Mouse (Mus musculus): Measurements from ENCODE around the gene Map7d1. TPM values are rescaled to one million over a fixed set of nuclear protein-coding genes. Genes with fewer than 3 reads are reported as not detected.

Gene Map7d1
- total RNA-seq, 2 experiments from 2014 or later: 177 to 199 TPM

DNA sequence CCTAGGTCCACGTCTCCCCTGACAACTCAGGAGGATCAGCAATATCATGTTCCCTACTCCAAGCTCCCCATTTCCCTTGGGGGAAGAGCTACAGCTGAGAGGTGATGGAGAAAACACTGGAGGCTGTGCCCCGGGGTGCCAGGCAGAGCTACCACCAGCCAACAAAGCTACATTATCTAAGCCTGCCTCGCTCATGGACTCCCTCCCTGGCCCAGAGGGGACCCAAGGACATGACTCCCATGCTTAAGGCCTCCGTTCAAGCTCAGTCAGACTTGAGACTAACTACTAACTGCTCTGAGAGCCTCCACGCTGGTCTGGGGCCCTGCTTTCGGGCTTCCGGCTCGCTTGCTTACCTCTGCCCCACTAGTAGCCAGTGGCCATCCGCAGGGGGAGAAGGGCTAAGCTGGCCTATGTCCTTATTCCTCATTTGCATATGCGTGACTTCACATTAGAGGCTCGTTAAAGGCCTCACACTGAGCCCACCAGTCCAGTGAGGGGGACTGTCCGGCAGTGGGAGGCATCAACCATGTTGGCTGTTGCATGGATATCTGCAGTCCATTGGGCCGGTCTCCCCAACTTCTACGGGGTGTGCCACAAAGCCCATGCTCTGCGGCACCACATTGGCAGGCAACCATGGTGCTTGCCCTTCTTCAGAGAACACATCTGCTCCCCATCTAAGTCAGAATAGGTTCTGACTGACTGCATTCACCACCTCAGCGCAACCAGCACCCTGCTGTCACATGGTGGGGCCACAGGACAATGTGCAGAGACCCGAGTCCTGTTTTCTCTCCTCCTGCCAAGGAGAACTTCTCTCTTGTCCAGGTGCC lies 3.5 kb downstream of the Map7d1 start:
- no peak for TF ChIP-seq CTCF (IDR thresholded peaks at IDR 0.05)
- H3K4me3 ChIP-seq: peak overlapping the region; percentile 99
- intact Hi-C loops (cut with DNase I): no loop called here
- no peak for DNase-seq
- H3K27ac ChIP-seq: peak overlapping the region; percentile 96

- DNase-seq: peak; percentile 71
- intact Hi-C loops (cut with DNase I): no loop called here
- Histone ChIP-seq H3K4me3 (peak overlapping the region; percentile 99), H3K27ac (peak overlapping the region; percentile 96)
- no peak for TF ChIP-seq CTCF (IDR thresholded peaks at IDR 0.05)
Measured at GRCm38 (mm10) chr4:126251655-126252254, 4.4 kb downstream of the Map7d1 start.

DNA sequence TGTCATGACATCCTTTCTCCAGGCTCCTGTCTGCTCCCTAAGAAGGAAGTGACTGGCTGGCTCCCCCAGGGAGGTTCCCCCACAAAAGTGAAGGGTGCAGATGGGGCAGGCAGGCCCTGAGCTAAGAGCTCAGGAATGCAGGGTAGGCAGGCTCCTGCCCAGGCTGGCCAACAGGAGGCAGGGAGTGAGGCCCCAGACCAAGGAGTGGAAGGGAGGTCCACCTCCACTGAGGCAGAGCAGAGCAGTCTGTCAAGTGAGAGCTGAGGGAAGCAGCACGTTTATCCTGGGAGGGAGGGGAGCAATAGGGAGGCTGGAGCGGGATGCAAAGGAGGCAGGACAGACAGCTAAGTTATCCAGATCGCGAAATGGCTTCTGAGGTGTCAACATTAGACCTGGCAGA lies 5.5 kb downstream of the Map7d1 start:
- no peak for TF ChIP-seq CTCF (IDR thresholded peaks at IDR 0.05)
- intact Hi-C loops (cut with DNase I): no loop called here
- no peak for DNase-seq
- peak overlapping the region; percentile 96 for H3K27ac ChIP-seq
- peak overlapping the region; percentile 35; the same call in 1 of the 2 replicates for H3K4me3 ChIP-seq

- Histone ChIP-seq H3K4me3 (peak overlapping the region; percentile 19), H3K27ac (peak overlapping the region; percentile 67)
- DNase-seq: no peak
- TF ChIP-seq CTCF (IDR thresholded peaks at IDR 0.05): no peak
- intact Hi-C loops (cut with DNase I): no loop called here
Measured at GRCm38 (mm10) chr4:126248261-126248868, 7.8 kb downstream of the Map7d1 start.

DNA sequence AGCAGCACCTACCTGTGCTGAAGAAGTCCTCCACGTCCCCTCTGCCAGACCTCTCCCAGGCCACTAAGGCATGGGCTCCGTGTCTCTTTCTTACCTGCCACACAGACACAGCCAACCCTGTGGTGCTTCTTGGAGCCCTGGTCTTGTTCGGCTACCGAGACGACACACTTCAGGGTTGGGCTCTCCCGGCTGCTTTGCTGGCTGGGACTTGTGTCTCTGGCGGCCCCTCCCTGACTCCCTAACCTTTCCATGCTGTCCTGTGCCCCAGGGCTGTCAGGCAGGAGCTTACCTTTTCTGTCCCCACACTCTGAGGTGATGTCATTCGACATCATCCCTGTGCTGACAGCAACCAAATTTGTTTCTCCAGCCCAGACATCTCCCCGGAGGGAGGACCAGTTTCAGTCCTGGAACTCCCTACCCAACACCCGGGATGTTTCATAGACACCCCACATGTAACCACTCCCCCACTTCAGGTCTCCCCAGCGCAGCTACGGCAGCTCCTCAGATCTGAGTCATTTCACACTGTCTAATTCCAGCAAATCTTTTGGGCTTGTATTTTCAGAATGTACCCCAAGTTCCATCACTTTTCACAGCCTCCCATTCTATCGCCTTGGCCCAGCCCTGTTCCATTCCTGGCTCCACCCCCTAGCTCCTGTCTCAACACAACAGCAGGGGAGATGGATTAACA lies 9.8 kb downstream of the Map7d1 start:
- Histone ChIP-seq H3K27ac (peak overlapping the region; percentile 67), H3K4me3 (no peak overlapping the region)
- no peak for DNase-seq
- intact Hi-C loops (cut with DNase I): no loop called here
- TF ChIP-seq CTCF (IDR thresholded peaks at IDR 0.05): no peak

- intact Hi-C loops (cut with DNase I): no loop called here
- peak; percentile 62 for DNase-seq
- peak overlapping the region; percentile 77 for H3K27ac ChIP-seq
- no peak overlapping the region; the same call in 1 of the 2 replicates for H3K4me3 ChIP-seq
- no peak for TF ChIP-seq CTCF (IDR thresholded peaks at IDR 0.05)
Measured at GRCm38 (mm10) chr4:126242510-126242909, 13.6 kb downstream of the Map7d1 start.

DNA sequence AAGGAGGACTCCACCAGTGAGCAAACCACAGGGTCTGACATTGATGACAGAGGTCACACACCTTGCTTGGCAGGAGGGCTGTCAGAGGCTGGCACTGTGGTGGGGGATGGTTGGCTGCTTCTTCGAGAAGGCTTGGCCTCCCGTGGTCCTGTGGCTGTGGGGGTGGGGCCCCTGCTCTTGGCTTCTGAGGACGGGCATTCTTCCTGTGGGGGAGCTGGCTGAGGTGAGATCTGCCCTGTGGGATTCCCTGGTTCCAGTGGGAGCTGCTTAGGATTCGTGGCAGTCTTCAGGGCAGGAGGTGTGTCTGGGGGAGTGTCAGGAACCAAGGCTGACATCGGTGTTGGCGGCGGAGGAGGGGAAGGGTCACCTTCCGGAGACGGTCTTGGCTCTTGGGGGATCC lies 14.2 kb downstream of the Map7d1 start:
- intact Hi-C loops (cut with DNase I): no loop called here
- H3K27ac ChIP-seq: peak overlapping the region; percentile 77
- peak overlapping the region; percentile 15 for H3K4me3 ChIP-seq
- DNase-seq: no peak
- no peak for TF ChIP-seq CTCF (IDR thresholded peaks at IDR 0.05)

DNA sequence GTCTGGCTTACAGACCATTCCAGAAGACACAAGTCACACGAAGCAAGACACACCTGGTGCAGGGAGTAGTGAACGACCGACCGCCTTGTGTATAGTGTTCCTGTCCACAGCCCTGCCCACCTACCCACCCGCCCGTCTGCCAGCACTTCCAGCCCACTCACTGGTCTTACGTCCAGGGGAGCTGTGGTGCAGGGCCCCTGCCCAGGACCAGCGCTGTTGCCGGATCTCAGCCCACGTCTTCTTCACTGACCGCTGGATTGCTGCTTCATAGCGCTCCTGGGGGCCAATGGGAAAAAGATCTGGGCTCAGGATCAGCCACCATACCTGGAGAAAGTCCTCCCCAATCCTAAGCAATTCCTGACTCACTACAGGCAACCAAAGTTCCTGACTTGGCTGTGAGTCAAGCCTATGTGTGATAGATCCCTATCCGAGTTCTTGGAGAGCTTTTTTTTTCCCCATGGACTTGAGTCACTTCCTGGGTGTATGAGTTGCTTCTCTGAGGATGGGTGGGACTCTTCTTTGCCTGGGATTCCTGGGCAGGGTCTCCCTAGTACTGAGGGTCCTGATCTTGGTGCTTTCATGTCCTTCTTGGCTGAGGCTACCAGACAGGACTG lies 16.2 kb downstream of the Map7d1 start:
- intact Hi-C loops (cut with DNase I): no loop called here
- DNase-seq: no peak
- H3K27ac ChIP-seq: peak overlapping the region; percentile 94

GRCm38 (mm10) chr4:126237721-126238242 lies 18.4 kb downstream of the Map7d1 start:
- H3K27ac ChIP-seq: peak overlapping the region; percentile 94
- peak overlapping the region; percentile 65 for H3K4me3 ChIP-seq
- DNase-seq: peak; percentile 78
- intact Hi-C loops (cut with DNase I): loop anchor here (1.0 kb wide), 1 partner anchor 23 kb away; no protein-coding TSS in a partner anchor
- TF ChIP-seq CTCF (IDR thresholded peaks at IDR 0.05): peak; percentile 49

More for the DNA sequence above, 16.2 kb downstream of the Map7d1 start:
- H3K4me3 ChIP-seq: no peak overlapping the region
- no peak for TF ChIP-seq CTCF (IDR thresholded peaks at IDR 0.05)

DNA sequence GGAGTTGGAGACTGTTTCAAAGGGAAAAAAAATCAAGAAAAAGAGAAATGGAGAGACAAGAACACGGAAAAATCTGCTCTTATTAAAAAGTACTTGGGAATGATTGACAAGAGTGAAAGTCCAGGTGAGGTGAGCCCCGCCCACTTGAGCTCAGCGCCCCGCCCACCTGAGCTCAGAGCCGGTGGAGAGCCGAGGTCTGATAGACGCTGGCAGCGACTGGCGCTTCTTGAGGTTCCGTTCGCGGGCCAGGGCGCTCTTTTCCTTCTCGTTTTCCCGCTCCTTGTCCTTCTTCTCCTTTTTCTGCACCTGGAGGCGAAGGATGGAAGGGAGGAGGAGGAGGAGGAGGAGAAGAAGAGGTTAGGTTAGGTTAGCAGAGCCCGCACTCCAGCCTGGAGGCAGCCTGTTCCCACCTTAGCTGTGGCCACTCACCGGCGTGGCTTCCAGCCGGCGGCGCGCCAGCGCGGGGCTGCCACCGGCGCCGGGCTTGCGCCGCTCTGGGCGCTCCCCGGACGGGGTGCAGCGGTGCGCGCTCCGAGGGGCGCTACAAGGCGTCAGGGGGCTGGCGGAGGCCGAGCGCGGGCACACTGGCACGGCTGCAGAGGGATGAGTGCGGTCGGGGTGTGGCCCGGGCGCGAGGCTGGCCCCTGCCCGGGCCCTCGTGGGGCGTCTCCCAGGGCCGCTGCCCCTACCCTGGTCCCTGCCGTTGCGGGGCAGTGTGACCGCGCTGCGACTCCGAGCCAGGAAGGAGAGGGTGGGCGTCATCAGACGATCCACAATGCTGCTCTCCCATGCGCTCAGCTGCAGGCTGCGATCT lies 19.5 kb downstream of the Map7d1 start:
- peak overlapping the region; percentile 94 for H3K27ac ChIP-seq
- intact Hi-C loops (cut with DNase I): loop anchor here (1.0 kb wide), 1 partner anchor 24 kb away; no protein-coding TSS in a partner anchor
- peak overlapping the region; percentile 65 for H3K4me3 ChIP-seq
- peak; percentile 41 for DNase-seq
- TF ChIP-seq CTCF (IDR thresholded peaks at IDR 0.05): no peak

DNA sequence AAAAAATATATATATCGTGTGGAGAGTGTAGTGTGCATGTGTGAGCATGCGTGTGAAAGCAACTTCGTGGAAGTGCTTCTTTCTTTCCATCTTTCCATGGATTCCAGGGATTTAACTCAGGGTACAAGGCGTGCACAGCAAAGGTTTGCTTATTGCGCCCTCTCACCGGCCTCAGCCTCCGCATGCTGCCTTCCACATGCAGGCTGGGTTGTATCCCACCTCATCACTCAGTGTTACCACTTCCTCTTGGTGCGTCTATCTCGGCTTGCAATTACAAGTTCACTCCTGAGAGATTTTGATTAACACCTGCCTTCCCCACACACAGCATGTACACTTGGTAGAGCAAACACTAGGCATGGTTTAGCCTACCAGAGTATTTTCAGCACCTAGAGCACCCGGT lies 21.0 kb downstream of the Map7d1 start:
- intact Hi-C loops (cut with DNase I): no loop called here
- no peak for TF ChIP-seq CTCF (IDR thresholded peaks at IDR 0.05)
- H3K27ac ChIP-seq: peak overlapping the region; percentile 67

More for the DNA sequence above, 21.0 kb downstream of the Map7d1 start:
- no peak for DNase-seq
- H3K4me3 ChIP-seq: no peak overlapping the region

All from gastrocnemius, adult 2 months (tissue).